Mouse (Mus musculus) embryonic facial prominence, embryonic 10.5 days (tissue): Measurements from ENCODE around the gene H2al1e. TPM values are rescaled to one million over a fixed set of nuclear protein-coding genes. Genes with fewer than 3 reads are reported as not detected.
"Not testable (repeated sequence)": the region's sequence is repeated elsewhere in the genome, so short reads cannot be mapped to it uniquely, and the experiment has no call there.

Experiments used
- DNase-seq: peaks from one replicate; pipeline ENCODE4 v3.0.0-alpha.2; 2017; ENCODE audit warnings: low spot score
- H3K27ac ChIP-seq: fragments of 300-500 bp; sonication (generic); replicated peaks from 2 replicates; pipeline ENCODE4 v1.5.1; 2016; ENCODE audit warnings: mild to moderate bottlenecking
- H3K27me3 ChIP-seq: fragments of 300-500 bp; sonication (generic); replicated peaks from 2 replicates; pipeline ENCODE4 v1.6.1; 2016; ENCODE audit warnings: low read depth, mild to moderate bottlenecking; ENCODE audit not compliant: poor library complexity, severe bottlenecking
- H3K36me3 ChIP-seq: fragments of 300-500 bp; sonication (generic); replicated peaks from 2 replicates; pipeline ENCODE4 v1.6.1; 2016; ENCODE audit warnings: mild to moderate bottlenecking, moderate library complexity
- H3K4me1 ChIP-seq: fragments of 300-500 bp; sonication (generic); 2 replicates; pipeline ENCODE4 v1.6.1; 2016
- H3K4me3 ChIP-seq: fragments of 300-500 bp; sonication (generic); 2 replicates; pipeline ENCODE4 v1.5.1; 2016; ENCODE audit warnings: mild to moderate bottlenecking, moderate library complexity
- H3K9me3 ChIP-seq: fragments of 300-500 bp; sonication (generic); 2 replicates; pipeline ENCODE4 v1.6.1; 2016; ENCODE audit warnings: mild to moderate bottlenecking
- WGBS: fragments of 180-500 bp; shearing (Covaris S2); methylation state at CpG from one replicate; pipeline ENCODE4 v1.1.7; 2016; 5-methylcytosine and 5-hydroxymethylcytosine counted together
- polyA plus RNA-seq: library from polyadenylated mRNA; unstranded; fragments of >200 nt; fragmentation: Nextera tagmentation; extraction: Ambion mirVana; gene quantifications from 2 replicates; pipeline ENCODE4 v1.2.1, GENCODE M21; 2016

Gene H2al1e
- polyA plus RNA-seq, 1 experiment from 2014 or later: not detected

DNA sequence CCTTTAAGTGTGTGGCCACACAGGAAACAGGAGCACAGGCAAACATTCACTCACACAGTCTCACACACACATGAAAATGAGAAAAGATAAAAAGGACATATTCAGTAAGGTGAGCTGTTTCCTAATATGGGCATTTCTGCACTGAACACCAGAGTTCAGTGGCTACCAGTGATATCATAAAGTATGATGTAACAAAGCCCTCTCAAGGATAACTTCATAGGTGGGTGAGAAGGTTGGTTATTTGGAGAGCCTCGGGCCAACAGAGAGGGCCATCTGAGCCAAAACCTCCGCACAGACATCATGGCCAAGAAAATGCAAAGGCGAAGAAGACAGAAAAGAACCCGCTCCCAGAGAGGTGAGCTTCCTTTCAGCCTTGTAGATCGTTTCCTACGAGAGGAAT is 3.1 kb downstream of the H2al1e start, which contains the start of gene H2al1f:
TSS of gene H2al1f (plus strand) at position 301 of the 400 bp plus-strand sequence.
- not testable (repeated sequence) for H3K36me3 ChIP-seq, DNase-seq, H3K9me3 ChIP-seq, H3K4me3 ChIP-seq, H3K27me3 ChIP-seq, H3K27ac ChIP-seq, H3K4me1 ChIP-seq
- WGBS: no CpG with 5 or more reads among the region's 6 CpGs

DNA sequence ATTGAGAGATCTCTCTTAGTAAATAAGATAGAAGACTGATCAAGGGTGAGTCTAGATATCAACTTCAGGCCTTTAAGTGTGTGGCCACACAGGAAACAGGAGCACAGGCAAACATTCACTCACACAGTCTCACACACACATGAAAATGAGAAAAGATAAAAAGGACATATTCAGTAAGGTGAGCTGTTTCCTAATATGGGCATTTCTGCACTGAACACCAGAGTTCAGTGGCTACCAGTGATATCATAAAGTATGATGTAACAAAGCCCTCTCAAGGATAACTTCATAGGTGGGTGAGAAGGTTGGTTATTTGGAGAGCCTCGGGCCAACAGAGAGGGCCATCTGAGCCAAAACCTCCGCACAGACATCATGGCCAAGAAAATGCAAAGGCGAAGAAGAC is 6.2 kb downstream of the H2al1e start, which contains the start of gene H2al1g:
TSS of gene H2al1g (plus strand) at position 301 of the 400 bp plus-strand sequence.
- not testable (repeated sequence) for H3K27ac ChIP-seq, H3K27me3 ChIP-seq, H3K36me3 ChIP-seq, DNase-seq, H3K9me3 ChIP-seq, H3K4me3 ChIP-seq, H3K4me1 ChIP-seq
- no CpG with 5 or more reads among the region's 3 CpGs for WGBS

DNA sequence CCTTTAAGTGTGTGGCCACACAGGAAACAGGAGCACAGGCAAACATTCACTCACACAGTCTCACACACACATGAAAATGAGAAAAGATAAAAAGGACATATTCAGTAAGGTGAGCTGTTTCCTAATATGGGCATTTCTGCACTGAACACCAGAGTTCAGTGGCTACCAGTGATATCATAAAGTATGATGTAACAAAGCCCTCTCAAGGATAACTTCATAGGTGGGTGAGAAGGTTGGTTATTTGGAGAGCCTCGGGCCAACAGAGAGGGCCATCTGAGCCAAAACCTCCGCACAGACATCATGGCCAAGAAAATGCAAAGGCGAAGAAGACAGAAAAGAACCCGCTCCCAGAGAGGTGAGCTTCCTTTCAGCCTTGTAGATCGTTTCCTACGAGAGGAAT is 9.5 kb downstream of the H2al1e start, which contains the start of gene H2al1h:
TSS of gene H2al1h (plus strand) at position 301 of the 400 bp plus-strand sequence.
- WGBS: no CpG with 5 or more reads among the region's 6 CpGs
- not testable (repeated sequence) for H3K4me1 ChIP-seq, H3K9me3 ChIP-seq, H3K27ac ChIP-seq, H3K4me3 ChIP-seq, DNase-seq, H3K27me3 ChIP-seq, H3K36me3 ChIP-seq

DNA sequence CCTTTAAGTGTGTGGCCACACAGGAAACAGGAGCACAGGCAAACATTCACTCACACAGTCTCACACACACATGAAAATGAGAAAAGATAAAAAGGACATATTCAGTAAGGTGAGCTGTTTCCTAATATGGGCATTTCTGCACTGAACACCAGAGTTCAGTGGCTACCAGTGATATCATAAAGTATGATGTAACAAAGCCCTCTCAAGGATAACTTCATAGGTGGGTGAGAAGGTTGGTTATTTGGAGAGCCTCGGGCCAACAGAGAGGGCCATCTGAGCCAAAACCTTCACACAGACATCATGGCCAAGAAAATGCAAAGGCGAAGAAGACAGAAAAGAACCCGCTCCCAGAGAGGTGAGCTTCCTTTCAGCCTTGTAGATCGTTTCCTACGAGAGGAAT is 12.6 kb downstream of the H2al1e start, which contains the start of gene H2al1i:
TSS of gene H2al1i (plus strand) at position 301 of the 400 bp plus-strand sequence.
- H3K4me3 ChIP-seq, DNase-seq, H3K27ac ChIP-seq, H3K36me3 ChIP-seq, H3K27me3 ChIP-seq, H3K4me1 ChIP-seq, H3K9me3 ChIP-seq: not testable (repeated sequence)
- 85% methylated on average over 2 of the region's 5 CpGs for WGBS

DNA sequence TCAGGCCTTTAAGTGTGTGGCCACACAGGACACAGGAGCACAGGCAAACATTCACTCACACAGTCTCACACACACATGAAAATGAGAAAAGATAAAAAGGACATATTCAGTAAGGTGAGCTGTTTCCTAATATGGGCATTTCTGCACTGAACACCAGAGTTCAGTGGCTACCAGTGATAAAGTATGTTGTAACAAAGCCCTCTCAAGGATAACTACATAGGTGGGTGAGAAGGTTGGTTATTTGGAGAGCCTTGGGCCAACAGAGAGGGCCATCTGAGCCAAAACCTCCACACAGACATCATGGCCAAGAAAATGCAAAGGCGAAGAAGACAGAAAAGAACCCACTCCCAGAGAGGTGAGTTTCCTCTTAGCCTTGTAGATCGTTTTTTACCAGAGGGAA is 15.8 kb downstream of the H2al1e start, which contains the start of gene H2al1j:
TSS of gene H2al1j (plus strand) at position 301 of the 400 bp plus-strand sequence.
- not testable (repeated sequence) for H3K27ac ChIP-seq
- WGBS: 90% methylated on average over 2 of the region's 2 CpGs

DNA sequence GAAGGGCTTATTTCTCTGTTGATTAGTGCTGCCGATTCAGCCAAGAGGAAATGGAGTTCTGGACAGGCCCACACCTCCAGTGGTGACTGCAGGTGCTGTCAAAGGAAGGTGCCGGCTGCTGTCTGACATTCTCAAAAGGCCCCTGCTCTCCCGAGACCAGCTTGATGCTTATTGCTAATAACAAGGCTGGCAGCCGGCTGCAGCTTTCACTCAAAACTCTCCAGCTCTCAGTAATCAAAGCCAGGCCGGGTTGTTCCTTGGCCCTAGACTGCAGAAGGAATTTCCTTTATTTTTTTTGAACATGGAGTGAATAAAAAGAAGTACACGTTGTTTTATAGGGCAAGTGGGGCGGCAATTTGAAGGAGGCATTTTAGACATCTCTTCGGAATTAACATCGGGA is 34.0 kb downstream of the H2al1e start:
- no peak overlapping the region for H3K4me3 ChIP-seq
- H3K9me3 ChIP-seq: no peaks in the 10 kb centered on the region
- peak; percentile 62 for DNase-seq
- no peaks in the 10 kb centered on the region for H3K36me3 ChIP-seq
- H3K27me3 ChIP-seq: peaks cover 76% of the 10 kb centered on the region
- H3K4me1 ChIP-seq: peaks cover 19% of the 10 kb centered on the region
- H3K27ac ChIP-seq: no peak overlapping the region
- WGBS: 46% methylated on average over 9 of the region's 9 CpGs

More for the DNA sequence above, 15.8 kb downstream of the H2al1e start, which contains the start of gene H2al1j:
- DNase-seq, H3K4me1 ChIP-seq, H3K36me3 ChIP-seq, H3K9me3 ChIP-seq, H3K4me3 ChIP-seq: not testable (repeated sequence)
- H3K27me3 ChIP-seq: peaks cover 29% of the 10 kb centered on the region

DNA sequence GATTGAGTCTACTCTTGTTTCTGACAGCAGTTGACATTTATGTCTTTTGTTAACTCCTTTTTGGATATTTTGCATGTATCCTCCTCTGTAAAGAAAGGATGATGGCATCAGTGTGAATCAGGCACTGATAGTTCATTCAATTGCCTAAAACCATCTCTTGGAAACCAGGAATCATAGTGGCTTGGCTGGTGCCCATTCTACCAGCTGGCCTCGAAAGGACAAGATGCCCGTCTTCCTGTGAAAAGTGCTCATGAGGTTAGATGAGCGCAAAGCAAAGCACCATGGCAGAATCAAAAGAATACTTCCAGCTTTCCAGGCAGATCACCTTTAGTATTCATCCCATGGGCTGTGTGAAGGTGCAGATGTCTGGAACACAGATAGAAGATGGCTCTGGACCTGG is 35.0 kb downstream of the H2al1e start:
- peaks cover 19% of the 10 kb centered on the region for H3K4me1 ChIP-seq
- H3K9me3 ChIP-seq: no peaks in the 10 kb centered on the region
- no peak for DNase-seq
- peaks cover 77% of the 10 kb centered on the region for H3K27me3 ChIP-seq
- no peak overlapping the region for H3K27ac ChIP-seq
- 88% methylated on average over 3 of the region's 3 CpGs for WGBS
- H3K4me3 ChIP-seq: no peak overlapping the region
- no peaks in the 10 kb centered on the region for H3K36me3 ChIP-seq

DNA sequence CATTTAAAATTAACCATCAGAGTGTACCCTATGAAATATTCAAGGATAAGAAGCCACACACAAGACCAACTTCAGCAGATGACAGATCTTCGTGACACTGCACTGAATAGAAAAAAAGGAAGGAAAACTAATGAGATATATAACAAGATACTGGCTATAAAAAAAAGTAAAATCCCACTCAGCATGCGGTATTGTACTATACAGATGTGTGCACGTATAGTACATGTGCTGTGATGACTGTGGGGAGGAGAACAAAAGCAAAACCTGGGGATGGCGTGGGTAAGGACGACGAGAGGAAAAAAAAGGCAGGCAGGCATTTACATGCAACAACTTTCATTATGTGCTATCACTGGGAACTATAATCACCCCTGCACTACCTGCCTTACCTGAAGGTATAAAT is 49.1 kb downstream of the H2al1e start:
- Histone ChIP-seq H3K27me3 (peaks cover 93% of the 10 kb centered on the region), H3K9me3 (no peaks in the 10 kb centered on the region), H3K4me3 (no peak overlapping the region), H3K27ac (no peak overlapping the region), H3K36me3 (no peaks in the 10 kb centered on the region), H3K4me1 (peaks cover 9% of the 10 kb centered on the region)
- 87% methylated on average over 6 of the region's 6 CpGs for WGBS
- no peak for DNase-seq

DNA sequence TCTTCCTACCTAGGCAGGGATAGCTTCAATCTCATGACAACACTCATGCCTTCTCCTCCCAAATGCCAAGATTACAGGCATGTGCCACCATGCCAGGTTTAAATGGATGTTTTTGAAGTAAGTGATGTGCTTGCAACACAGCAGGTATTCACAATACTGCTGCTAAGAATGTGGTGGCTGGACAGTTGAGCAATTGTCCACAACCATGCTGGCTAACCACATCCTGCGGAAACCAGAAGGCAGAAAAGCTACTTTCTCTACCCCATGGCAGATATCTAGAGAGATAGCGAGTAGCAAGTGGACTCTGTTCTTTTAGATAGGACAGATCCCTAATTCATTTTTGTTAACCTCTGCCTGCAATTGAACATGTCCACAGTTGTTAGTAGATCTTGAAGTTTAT is 49.5 kb downstream of the H2al1e start:
- H3K36me3 ChIP-seq: no peaks in the 10 kb centered on the region
- peaks cover 93% of the 10 kb centered on the region for H3K27me3 ChIP-seq
- no peak for DNase-seq
- no peak overlapping the region for H3K4me3 ChIP-seq
- H3K9me3 ChIP-seq: no peaks in the 10 kb centered on the region
- WGBS: 90% methylated on average over 2 of the region's 2 CpGs
- H3K27ac ChIP-seq: no peak overlapping the region
- H3K4me1 ChIP-seq: peaks cover 9% of the 10 kb centered on the region

Other genes starting within 250 kb of the H2al1e start
- gene H2al1a, start 12.7 kb upstream of the H2al1e start, polyA plus RNA-seq: not detected in 2 replicates
- not detected in 2 replicates for gene H2al1b, start 9.5 kb upstream of the H2al1e start, polyA plus RNA-seq
- not detected in 2 replicates for gene H2al1c, start 6.3 kb upstream of the H2al1e start, polyA plus RNA-seq
- not detected in 2 replicates for gene H2al1d, start 3.1 kb upstream of the H2al1e start, polyA plus RNA-seq
- not detected in 2 replicates for gene H2al1f, start 3.2 kb downstream of the H2al1e start, polyA plus RNA-seq
- not detected in 2 replicates for gene H2al1g, start 6.3 kb downstream of the H2al1e start, polyA plus RNA-seq
- gene H2al1h, start 9.6 kb downstream of the H2al1e start, polyA plus RNA-seq: not detected in 2 replicates
- not detected in 2 replicates for gene H2al1i, start 12.7 kb downstream of the H2al1e start, polyA plus RNA-seq
- not detected in 2 replicates for gene H2al1j, start 15.9 kb downstream of the H2al1e start, polyA plus RNA-seq